1 mouse cellular context compared by ENCODE assay signal in the genomic region with DNA sequence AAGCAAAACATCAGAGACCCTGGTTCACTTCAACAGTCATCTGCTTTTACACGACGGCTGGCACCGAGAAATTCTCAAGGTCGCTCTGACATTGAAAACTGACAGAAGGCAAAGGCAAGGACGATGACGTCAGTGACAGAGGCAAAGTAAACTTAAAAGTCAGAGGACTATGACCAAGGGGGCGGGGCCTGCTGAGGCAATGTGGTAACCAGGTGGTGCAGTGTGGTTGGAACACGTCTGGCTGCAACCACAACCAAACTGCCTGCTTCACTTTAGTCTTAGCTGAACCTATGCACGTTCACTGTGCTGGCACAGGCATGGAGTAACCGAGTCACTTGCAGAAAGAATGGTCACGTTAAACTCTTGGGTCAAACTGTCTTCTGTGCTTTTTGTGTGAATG.
A peak's percentile ranks its signal among the peaks of the same experiment; 100 is the strongest.
TF ChIP-seq lines count a peak whose summit lies in the region.

No protein-coding gene starts in this region.

TF ChIP-seq in CH12.LX, 34 proteins besides CTCF, POLR2A, EP300 and RAD21 (continued from another document):
- TF ChIP-seq ETS1 (conservative IDR thresholded peaks at IDR 0.05; ENCODE audit: low read depth, low read length), result peak; percentile 16; the same call in 1 of the 2 replicates
- no peak for TF ChIP-seq CHD2 (IDR thresholded peaks at IDR 0.05; ENCODE audit: low read length)
